Mouse (Mus musculus): ENCODE data around the gene Ahcyl1. TPM values are rescaled to one million over a fixed set of nuclear protein-coding genes. Genes with fewer than 3 reads are reported as not detected.

Gene Ahcyl1
- polyA plus RNA-seq, 2 experiments, result 28.6 to 30.1 TPM

DNA sequence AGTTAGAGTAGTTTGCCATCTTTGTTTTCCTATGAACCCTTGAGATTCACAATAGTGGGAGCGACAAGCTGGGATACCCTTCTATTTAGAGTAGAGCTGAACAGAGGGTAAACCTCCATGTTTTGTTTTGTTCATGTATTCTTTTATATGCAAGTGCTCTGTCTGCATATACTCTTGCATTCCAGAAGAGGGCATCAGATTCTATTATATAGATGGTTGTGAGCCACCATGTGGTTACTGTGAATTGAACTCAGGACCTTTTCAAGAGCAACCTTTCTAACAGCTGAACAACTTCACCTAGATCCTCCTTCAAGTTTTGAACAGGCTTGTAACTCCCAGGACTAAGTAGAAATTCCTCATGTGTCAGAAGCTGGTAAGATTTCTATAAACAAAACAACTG lies 37.4 kb downstream of the Ahcyl1 start:
- Histone ChIP-seq H3K4me3 (ENCODE audit: insufficient read depth in 1 of 2, low read depth in 2 of 2, low read length in 2 of 2) (no peak overlapping the region), H3K9ac (replicated peaks) (no peak overlapping the region), H3K9me3 (ENCODE audit: control insufficient read depth, low read length) (no peaks in the 10 kb centered on the region), H3K27ac (no peak overlapping the region), H3K27me3 (ENCODE audit: control insufficient read depth, insufficient read depth, low read length) (no peaks in the 10 kb centered on the region), H3K36me3 (replicated peaks; ENCODE audit: control insufficient read depth, insufficient read depth, low read depth) (no peaks in the 10 kb centered on the region; the same call in 1 of the 2 replicates), H3K4me1 (replicated peaks; ENCODE audit: control insufficient read depth in 2 of 2, insufficient read depth in 2 of 2, low read length in 1 of 2) (no peaks in the 10 kb centered on the region), H3K4me2 (ENCODE audit: low read depth) (no peak overlapping the region)
- 84% methylated on average over 1 of the region's 1 CpGs for WGBS (ENCODE audit: insufficient replicate concordance)
- TF ChIP-seq CTCF (IDR thresholded peaks at IDR 0.05; ENCODE audit: low read depth) (peak; percentile 11; the same call in 1 of the 2 replicates), EP300 (IDR thresholded peaks at IDR 0.05; ENCODE audit: low read depth) (no peak)
- DNase-seq (ENCODE audit: low read depth in 3 of 3, low spot score in 3 of 3), result no peak
- no peak for ATAC-seq (ENCODE audit: insufficient read depth)

GRCm38 (mm10) chr3:107656888-107657287 lies 39.5 kb downstream of the Ahcyl1 start:
- DNase-seq (ENCODE audit: low read depth in 3 of 3, low spot score in 3 of 3) (no peak), ATAC-seq (ENCODE audit: insufficient read depth) (no peak; the same call in 1 of the 2 replicates)
- no peak overlapping the region for H3K4me3 ChIP-seq (ENCODE audit: insufficient read depth in 1 of 2, low read depth in 2 of 2, low read length in 2 of 2)
- no peaks in the 10 kb centered on the region; the same call in 1 of the 2 replicates for H3K36me3 ChIP-seq (replicated peaks; ENCODE audit: control insufficient read depth, insufficient read depth, low read depth)
- TF ChIP-seq EP300 (IDR thresholded peaks at IDR 0.05; ENCODE audit: low read depth) (no peak), CTCF (IDR thresholded peaks at IDR 0.05; ENCODE audit: low read depth) (no peak)
- 57% methylated on average over 4 of the region's 4 CpGs for WGBS (ENCODE audit: insufficient replicate concordance)
- H3K9ac ChIP-seq (replicated peaks), result no peak overlapping the region
- H3K4me2 ChIP-seq (ENCODE audit: low read depth), result no peak overlapping the region
- H3K9me3 ChIP-seq (ENCODE audit: control insufficient read depth, low read length), result no peaks in the 10 kb centered on the region
- no peaks in the 10 kb centered on the region for H3K27me3 ChIP-seq (ENCODE audit: control insufficient read depth, insufficient read depth, low read length)
- no peak overlapping the region for H3K27ac ChIP-seq
- H3K4me1 ChIP-seq (replicated peaks; ENCODE audit: control insufficient read depth in 2 of 2, insufficient read depth in 2 of 2, low read length in 1 of 2), result no peaks in the 10 kb centered on the region

DNA sequence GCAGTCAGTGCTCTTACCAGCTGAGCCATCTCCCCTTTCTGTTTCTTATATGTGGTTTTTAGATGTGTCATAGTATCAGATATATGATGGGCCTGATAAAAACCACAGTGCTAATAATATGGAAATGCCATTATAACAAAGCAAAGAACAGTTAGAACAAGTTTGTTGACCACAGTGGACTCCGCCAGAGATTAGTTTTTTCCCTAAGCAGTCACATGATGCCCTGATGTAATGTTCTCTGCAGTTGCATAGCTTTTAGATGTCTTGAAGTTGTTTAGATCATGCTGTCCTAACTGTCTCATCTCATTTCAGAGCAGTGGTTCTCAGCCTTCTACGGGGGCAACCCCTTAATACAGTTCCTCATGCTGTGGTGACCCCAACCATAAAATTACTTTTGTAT lies 40.2 kb downstream of the Ahcyl1 start:
- whole genome bisulfite sequencing (ENCODE audit: insufficient replicate concordance), result 75% methylated on average over 2 of the region's 2 CpGs
- H3K4me1 ChIP-seq (replicated peaks; ENCODE audit: control insufficient read depth in 2 of 2, insufficient read depth in 2 of 2, low read length in 1 of 2), result no peaks in the 10 kb centered on the region
- ATAC-seq (ENCODE audit: insufficient read depth) (no peak), DNase-seq (ENCODE audit: low read depth in 3 of 3, low spot score in 3 of 3) (no peak)
- TF ChIP-seq EP300 (IDR thresholded peaks at IDR 0.05; ENCODE audit: low read depth) (no peak), CTCF (IDR thresholded peaks at IDR 0.05; ENCODE audit: low read depth) (no peak)
- no peaks in the 10 kb centered on the region for H3K9me3 ChIP-seq (ENCODE audit: control insufficient read depth, low read length)
- no peak overlapping the region for H3K4me3 ChIP-seq (ENCODE audit: insufficient read depth in 1 of 2, low read depth in 2 of 2, low read length in 2 of 2)
- no peaks in the 10 kb centered on the region; the same call in 1 of the 2 replicates for H3K36me3 ChIP-seq (replicated peaks; ENCODE audit: control insufficient read depth, insufficient read depth, low read depth)
- no peak overlapping the region for H3K27ac ChIP-seq
- no peaks in the 10 kb centered on the region for H3K27me3 ChIP-seq (ENCODE audit: control insufficient read depth, insufficient read depth, low read length)
- H3K4me2 ChIP-seq (ENCODE audit: low read depth), result no peak overlapping the region
- no peak overlapping the region for H3K9ac ChIP-seq (replicated peaks)

GRCm38 (mm10) chr3:107655491-107655890 lies 40.9 kb downstream of the Ahcyl1 start:
- no peak overlapping the region for H3K9ac ChIP-seq (replicated peaks)
- no peaks in the 10 kb centered on the region for H3K9me3 ChIP-seq (ENCODE audit: control insufficient read depth, low read length)
- WGBS (ENCODE audit: insufficient replicate concordance), result 74% methylated on average over 3 of the region's 3 CpGs
- no peak overlapping the region for H3K4me3 ChIP-seq (ENCODE audit: insufficient read depth in 1 of 2, low read depth in 2 of 2, low read length in 2 of 2)
- H3K36me3 ChIP-seq (replicated peaks; ENCODE audit: control insufficient read depth, insufficient read depth, low read depth), result no peaks in the 10 kb centered on the region; the same call in 1 of the 2 replicates
- TF ChIP-seq EP300 (IDR thresholded peaks at IDR 0.05; ENCODE audit: low read depth) (no peak), CTCF (IDR thresholded peaks at IDR 0.05; ENCODE audit: low read depth) (no peak)
- no peak overlapping the region for H3K27ac ChIP-seq
- no peak for ATAC-seq (ENCODE audit: insufficient read depth)
- no peaks in the 10 kb centered on the region for H3K4me1 ChIP-seq (replicated peaks; ENCODE audit: control insufficient read depth in 2 of 2, insufficient read depth in 2 of 2, low read length in 1 of 2)
- no peak for DNase-seq (ENCODE audit: low read depth in 3 of 3, low spot score in 3 of 3)
- H3K27me3 ChIP-seq (ENCODE audit: control insufficient read depth, insufficient read depth, low read length), result no peaks in the 10 kb centered on the region
- no peak overlapping the region for H3K4me2 ChIP-seq (ENCODE audit: low read depth)

- Histone ChIP-seq H3K36me3 (replicated peaks; ENCODE audit: control insufficient read depth, insufficient read depth, low read depth) (no peaks in the 10 kb centered on the region), H3K4me3 (ENCODE audit: insufficient read depth in 1 of 2, low read depth in 2 of 2, low read length in 2 of 2) (no peak overlapping the region), H3K27me3 (ENCODE audit: control insufficient read depth, insufficient read depth, low read length) (no peaks in the 10 kb centered on the region), H3K4me1 (replicated peaks; ENCODE audit: control insufficient read depth in 2 of 2, insufficient read depth in 2 of 2, low read length in 1 of 2) (no peaks in the 10 kb centered on the region), H3K27ac (no peak overlapping the region), H3K9me3 (ENCODE audit: control insufficient read depth, low read length) (no peaks in the 10 kb centered on the region), H3K9ac (replicated peaks) (no peak overlapping the region), H3K4me2 (ENCODE audit: low read depth) (no peak overlapping the region)
- no peak for DNase-seq (ENCODE audit: low read depth in 3 of 3, low spot score in 3 of 3)
- ATAC-seq (ENCODE audit: insufficient read depth), result no peak
- 65% methylated on average over 3 of the region's 3 CpGs for WGBS (ENCODE audit: insufficient replicate concordance)
- TF ChIP-seq CTCF (IDR thresholded peaks at IDR 0.05; ENCODE audit: low read depth), result no peak
- no peak for TF ChIP-seq EP300 (IDR thresholded peaks at IDR 0.05; ENCODE audit: low read depth)
Measured at GRCm38 (mm10) chr3:107654861-107655260, 41.5 kb downstream of the Ahcyl1 start.
